Mouse (Mus musculus) liver, postnatal 0 days (tissue): ENCODE measurements around the gene Macrod1.
"Not testable (repeated sequence)": the region's sequence is repeated elsewhere in the genome, so short reads cannot be mapped to it uniquely, and the experiment has no call there.

Source experiments
- CTCF ChIP-seq: sonication (generic); IDR thresholded peaks from 2 replicates; pipeline ENCODE4 v1.5.1; 2016; ENCODE audit warnings: antibody characterized with exemption, low read depth
- EP300 ChIP-seq: IDR thresholded peaks from 2 replicates; pipeline ENCODE4 v1.6.1; 2016; ENCODE audit warnings: antibody characterized with exemption, low read depth, mild to moderate bottlenecking

DNA sequence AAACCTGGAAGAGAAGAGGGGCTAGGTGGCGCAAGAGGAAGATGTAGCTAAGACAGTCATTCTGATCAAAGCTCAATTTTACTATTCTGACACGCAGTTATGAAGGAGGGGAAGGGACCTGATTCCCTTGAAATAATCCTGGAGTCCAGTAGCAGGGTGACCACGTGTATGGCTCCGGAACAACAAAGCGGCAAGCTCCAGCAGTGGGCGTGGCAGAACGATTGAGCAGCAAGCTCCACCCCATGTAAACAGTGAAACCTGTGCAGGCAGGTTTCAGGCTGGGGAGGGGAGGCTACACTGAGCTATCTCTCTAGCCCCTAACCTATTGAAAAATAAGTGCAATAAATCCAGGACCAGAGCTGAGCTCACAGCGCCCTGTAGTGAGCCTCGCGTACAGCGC, 18.7 kb downstream of the Macrod1 start:
- not testable (repeated sequence) for TF ChIP-seq CTCF, EP300
